Mouse (Mus musculus): ENCODE measurements around the gene Arhgap31. TPM values are rescaled to one million over a fixed set of nuclear protein-coding genes. Genes with fewer than 3 reads are reported as not detected.

Arhgap31 gene
- polyA plus RNA-seq, 1 experiment from 2014 or later: 4.5 TPM

- Histone ChIP-seq H3K4me2 (ENCODE audit: low read length) (no peak overlapping the region), H3K9me3 (ENCODE audit: control insufficient read depth, low read length) (no peaks in the 10 kb centered on the region), H3K9ac (replicated peaks; ENCODE audit: low read depth, low read length) (no peak overlapping the region), H3K27ac (ENCODE audit: low read length) (no peak overlapping the region), H3K4me3 (replicated peaks; ENCODE audit: low read length) (no peak overlapping the region), H3K36me3 (ENCODE audit: control insufficient read depth, insufficient read depth) (no peaks in the 10 kb centered on the region), H3K4me1 (replicated peaks; ENCODE audit: control insufficient read depth, insufficient read depth, low read length) (no peaks in the 10 kb centered on the region), H3K27me3 (replicated peaks; ENCODE audit: control insufficient read depth, insufficient read depth, low read length) (no peaks in the 10 kb centered on the region)
- ATAC-seq: no peak
- 82% methylated on average over 5 of the region's 5 CpGs for WGBS
Observed at GRCm38 (mm10) chr16:38695557-38695956, 17.5 kb downstream of the Arhgap31 start.

GRCm38 (mm10) chr16:38694906-38695540 is 18.1 kb downstream of the Arhgap31 start:
- no peak for ATAC-seq
- Histone ChIP-seq H3K4me2 (ENCODE audit: low read length) (no peak overlapping the region), H3K36me3 (ENCODE audit: control insufficient read depth, insufficient read depth) (no peaks in the 10 kb centered on the region), H3K4me1 (replicated peaks; ENCODE audit: control insufficient read depth, insufficient read depth, low read length) (no peaks in the 10 kb centered on the region), H3K27me3 (replicated peaks; ENCODE audit: control insufficient read depth, insufficient read depth, low read length) (no peaks in the 10 kb centered on the region), H3K9ac (replicated peaks; ENCODE audit: low read depth, low read length) (no peak overlapping the region), H3K27ac (ENCODE audit: low read length) (no peak overlapping the region), H3K4me3 (replicated peaks; ENCODE audit: low read length) (no peak overlapping the region), H3K9me3 (ENCODE audit: control insufficient read depth, low read length) (no peaks in the 10 kb centered on the region)
- WGBS: 91% methylated on average over 6 of the region's 6 CpGs

- WGBS: 87% methylated on average over 5 of the region's 5 CpGs
- Histone ChIP-seq H3K27ac (ENCODE audit: low read length) (no peak overlapping the region), H3K9me3 (ENCODE audit: control insufficient read depth, low read length) (no peaks in the 10 kb centered on the region), H3K9ac (replicated peaks; ENCODE audit: low read depth, low read length) (no peak overlapping the region), H3K4me2 (ENCODE audit: low read length) (no peak overlapping the region), H3K36me3 (ENCODE audit: control insufficient read depth, insufficient read depth) (no peaks in the 10 kb centered on the region), H3K4me1 (replicated peaks; ENCODE audit: control insufficient read depth, insufficient read depth, low read length) (0 out of 2 replicates have a peak, but pooled peaks cover 4% of the 10 kb centered on the region), H3K4me3 (replicated peaks; ENCODE audit: low read length) (no peak overlapping the region), H3K27me3 (replicated peaks; ENCODE audit: control insufficient read depth, insufficient read depth, low read length) (no peaks in the 10 kb centered on the region)
- ATAC-seq: no peak
Observed at GRCm38 (mm10) chr16:38690501-38690900, 22.6 kb downstream of the Arhgap31 start.

- Histone ChIP-seq H3K9me3 (ENCODE audit: control insufficient read depth, low read length) (no peaks in the 10 kb centered on the region), H3K36me3 (ENCODE audit: control insufficient read depth, insufficient read depth) (no peaks in the 10 kb centered on the region), H3K4me2 (ENCODE audit: low read length) (no peak overlapping the region), H3K27ac (ENCODE audit: low read length) (no peak overlapping the region), H3K27me3 (replicated peaks; ENCODE audit: control insufficient read depth, insufficient read depth, low read length) (no peaks in the 10 kb centered on the region), H3K4me1 (replicated peaks; ENCODE audit: control insufficient read depth, insufficient read depth, low read length) (0 out of 2 replicates have a peak, but pooled peaks cover 4% of the 10 kb centered on the region), H3K4me3 (replicated peaks; ENCODE audit: low read length) (no peak overlapping the region), H3K9ac (replicated peaks; ENCODE audit: low read depth, low read length) (no peak overlapping the region)
- ATAC-seq: no peak
- WGBS: 86% methylated on average over 10 of the region's 10 CpGs
Observed at GRCm38 (mm10) chr16:38689786-38690185, 23.3 kb downstream of the Arhgap31 start.

- Histone ChIP-seq H3K9ac (replicated peaks; ENCODE audit: low read depth, low read length) (no peak overlapping the region), H3K36me3 (ENCODE audit: control insufficient read depth, insufficient read depth) (no peaks in the 10 kb centered on the region), H3K27me3 (replicated peaks; ENCODE audit: control insufficient read depth, insufficient read depth, low read length) (no peaks in the 10 kb centered on the region), H3K4me2 (ENCODE audit: low read length) (no peak overlapping the region), H3K4me3 (replicated peaks; ENCODE audit: low read length) (no peak overlapping the region), H3K27ac (ENCODE audit: low read length) (no peak overlapping the region), H3K9me3 (ENCODE audit: control insufficient read depth, low read length) (no peaks in the 10 kb centered on the region), H3K4me1 (replicated peaks; ENCODE audit: control insufficient read depth, insufficient read depth, low read length) (0 out of 2 replicates have a peak, but pooled peaks cover 4% of the 10 kb centered on the region)
- ATAC-seq: no peak
- WGBS: 68% methylated on average over 12 of the region's 12 CpGs
Observed at GRCm38 (mm10) chr16:38688531-38689264, 24.4 kb downstream of the Arhgap31 start.

GRCm38 (mm10) chr16:38687673-38688072 is 25.4 kb downstream of the Arhgap31 start:
- Histone ChIP-seq H3K9ac (replicated peaks; ENCODE audit: low read depth, low read length) (no peak overlapping the region), H3K27ac (ENCODE audit: low read length) (no peak overlapping the region), H3K36me3 (ENCODE audit: control insufficient read depth, insufficient read depth) (no peaks in the 10 kb centered on the region), H3K9me3 (ENCODE audit: control insufficient read depth, low read length) (no peaks in the 10 kb centered on the region), H3K4me1 (replicated peaks; ENCODE audit: control insufficient read depth, insufficient read depth, low read length) (0 out of 2 replicates have a peak, but pooled peaks cover 4% of the 10 kb centered on the region), H3K4me2 (ENCODE audit: low read length) (no peak overlapping the region), H3K4me3 (replicated peaks; ENCODE audit: low read length) (no peak overlapping the region), H3K27me3 (replicated peaks; ENCODE audit: control insufficient read depth, insufficient read depth, low read length) (no peaks in the 10 kb centered on the region)
- 63% methylated on average over 6 of the region's 6 CpGs for WGBS
- ATAC-seq: peak; percentile 31; the same call in 1 of the 2 replicates

GRCm38 (mm10) chr16:38683094-38683493 is 30.0 kb downstream of the Arhgap31 start:
- H3K36me3 ChIP-seq (ENCODE audit: control insufficient read depth, insufficient read depth): no peaks in the 10 kb centered on the region
- H3K27ac ChIP-seq (ENCODE audit: low read length): no peak overlapping the region
- 78% methylated on average over 7 of the region's 7 CpGs for WGBS
- H3K9ac ChIP-seq (replicated peaks; ENCODE audit: low read depth, low read length): no peak overlapping the region
- H3K4me2 ChIP-seq (ENCODE audit: low read length): no peak overlapping the region
- no peak for ATAC-seq
- no peaks in the 10 kb centered on the region for H3K9me3 ChIP-seq (ENCODE audit: control insufficient read depth, low read length)
- H3K4me1 ChIP-seq (replicated peaks; ENCODE audit: control insufficient read depth, insufficient read depth, low read length): no peaks in the 10 kb centered on the region
- no peak overlapping the region for H3K4me3 ChIP-seq (replicated peaks; ENCODE audit: low read length)
- no peaks in the 10 kb centered on the region for H3K27me3 ChIP-seq (replicated peaks; ENCODE audit: control insufficient read depth, insufficient read depth, low read length)

- H3K4me2 ChIP-seq (ENCODE audit: low read length): no peak overlapping the region
- H3K9me3 ChIP-seq (ENCODE audit: control insufficient read depth, low read length): no peaks in the 10 kb centered on the region
- no peak for ATAC-seq
- no peak overlapping the region for H3K27ac ChIP-seq (ENCODE audit: low read length)
- no peaks in the 10 kb centered on the region for H3K36me3 ChIP-seq (ENCODE audit: control insufficient read depth, insufficient read depth)
- 91% methylated on average over 2 of the region's 2 CpGs for WGBS
- H3K27me3 ChIP-seq (replicated peaks; ENCODE audit: control insufficient read depth, insufficient read depth, low read length): no peaks in the 10 kb centered on the region
- no peak overlapping the region for H3K9ac ChIP-seq (replicated peaks; ENCODE audit: low read depth, low read length)
- no peaks in the 10 kb centered on the region for H3K4me1 ChIP-seq (replicated peaks; ENCODE audit: control insufficient read depth, insufficient read depth, low read length)
- H3K4me3 ChIP-seq (replicated peaks; ENCODE audit: low read length): no peak overlapping the region
Observed at GRCm38 (mm10) chr16:38681313-38681712, 31.8 kb downstream of the Arhgap31 start.

- H3K27ac ChIP-seq (ENCODE audit: low read length): no peak overlapping the region
- 56% methylated on average over 12 of the region's 12 CpGs for WGBS
- no peaks in the 10 kb centered on the region for H3K36me3 ChIP-seq (ENCODE audit: control insufficient read depth, insufficient read depth)
- H3K9ac ChIP-seq (replicated peaks; ENCODE audit: low read depth, low read length): no peak overlapping the region
- no peak overlapping the region for H3K4me2 ChIP-seq (ENCODE audit: low read length)
- H3K9me3 ChIP-seq (ENCODE audit: control insufficient read depth, low read length): no peaks in the 10 kb centered on the region
- no peak for ATAC-seq
- no peaks in the 10 kb centered on the region for H3K4me1 ChIP-seq (replicated peaks; ENCODE audit: control insufficient read depth, insufficient read depth, low read length)
- no peaks in the 10 kb centered on the region for H3K27me3 ChIP-seq (replicated peaks; ENCODE audit: control insufficient read depth, insufficient read depth, low read length)
- H3K4me3 ChIP-seq (replicated peaks; ENCODE audit: low read length): no peak overlapping the region
Observed at GRCm38 (mm10) chr16:38679431-38680021, 33.5 kb downstream of the Arhgap31 start.

Measured in forebrain, embryonic 16.5 days (tissue).